Mouse (Mus musculus) hindbrain, postnatal 0 days (tissue): Measurements from ENCODE around the gene Ube2j1. TPM values are rescaled to one million over a fixed set of nuclear protein-coding genes. Genes with fewer than 3 reads are reported as not detected.

ENCODE experiments used
- ATAC-seq: fragments of 200-750 bp; cut with Nextera tagmentation; 2 replicates; pipeline ENCODE4 v1.8.0; 2017; ENCODE audit warnings: mild to moderate bottlenecking, moderate TSS enrichment, moderate library complexity
- DNase-seq: peaks from one replicate; pipeline ENCODE4 v3.0.0-alpha.2; 2015; ENCODE audit warnings: low spot score
- H3K27ac ChIP-seq: fragments of 300-500 bp; sonication (generic); 2 replicates; pipeline ENCODE4 v1.5.1; 2014; ENCODE audit warnings: mild to moderate bottlenecking
- H3K27me3 ChIP-seq: fragments of 300-500 bp; sonication (generic); 2 replicates; pipeline ENCODE4 v1.6.1; 2014; ENCODE audit warnings: low read length, mixed read lengths; ENCODE audit not compliant: insufficient read depth
- H3K36me3 ChIP-seq: fragments of 300-500 bp; sonication (generic); 2 replicates; pipeline ENCODE4 v1.6.1; 2014; ENCODE audit warnings: low read length, mixed read lengths; ENCODE audit not compliant: insufficient read depth
- H3K4me1 ChIP-seq: fragments of 300-500 bp; sonication (generic); 2 replicates; pipeline ENCODE4 v1.6.1; 2014; ENCODE audit warnings: antibody characterized with exemption, low read length, mixed read lengths; ENCODE audit not compliant: insufficient read depth
- H3K4me2 ChIP-seq: fragments of 300-500 bp; sonication (generic); 2 replicates; pipeline ENCODE4 v1.6.1; 2014; ENCODE audit warnings: low read depth, mild to moderate bottlenecking, low read length, moderate library complexity, mixed read lengths
- H3K4me3 ChIP-seq: fragments of 300-500 bp; sonication (generic); 2 replicates; pipeline ENCODE4 v1.5.1; 2014; ENCODE audit warnings: low read length
- H3K9ac ChIP-seq: fragments of 300-500 bp; sonication (generic); replicated peaks from 2 replicates; pipeline ENCODE4 v1.6.1; 2014; ENCODE audit warnings: mild to moderate bottlenecking, low read length, moderate library complexity, mixed read lengths
- H3K9me3 ChIP-seq: fragments of 300-500 bp; sonication (generic); 2 replicates; pipeline ENCODE4 v1.6.1; 2016; ENCODE audit warnings: low read length, mixed read lengths
- CTCF ChIP-seq: IDR thresholded peaks from 2 replicates; pipeline ENCODE4 v1.5.1; 2016; ENCODE audit warnings: antibody characterized with exemption, control low read depth, low read depth
- WGBS: fragments of 180-500 bp; shearing (Covaris S2); extraction: QIAGEN DNeasy Blood & Tissue Kit; methylation state at CpG from one replicate; pipeline ENCODE4 v1.1.7; 2014; 5-methylcytosine and 5-hydroxymethylcytosine counted together
- polyA plus RNA-seq: library from polyadenylated mRNA; unstranded; fragments of >200 nt; fragmentation: Nextera tagmentation; extraction: Ambion mirVana; gene quantifications from 2 replicates; pipeline ENCODE4 v1.2.1, GENCODE M21; 2015
- total RNA-seq: library from RNA; depleted of rRNA; stranded (reverse); fragments of >200 nt; gene quantifications from 2 replicates; pipeline ENCODE4 v1.2.3, GENCODE M21; 2014

The Ube2j1 gene
- total and polyA plus RNA-seq, 2 experiments from 2014 or later = 71.5 to 104 TPM

- Histone ChIP-seq H3K4me1 (peaks cover 8% of the 10 kb centered on the region), H3K4me2 (peak overlapping the region; percentile 55), H3K4me3 (peak overlapping the region; percentile 74), H3K36me3 (no peaks in the 10 kb centered on the region), H3K9ac (peak overlapping the region; percentile 89), H3K27me3 (no peaks in the 10 kb centered on the region), H3K27ac (peak overlapping the region; percentile 98; the same call in 1 of the 2 replicates), H3K9me3 (no peaks in the 10 kb centered on the region)
- TF ChIP-seq CTCF = no peak
- WGBS = 4% methylated on average over 4 of the region's 4 CpGs
- no peak for DNase-seq
- no peak for ATAC-seq
Observed at GRCm38 (mm10) chr4:33032045-33032444, 829 bp downstream of the Ube2j1 start.

GRCm38 (mm10) chr4:33033515-33033914, 2.3 kb downstream of the Ube2j1 start:
- Histone ChIP-seq H3K4me1 (peaks cover 8% of the 10 kb centered on the region), H3K9ac (no peak overlapping the region), H3K27ac (no peak overlapping the region), H3K4me3 (no peak overlapping the region), H3K27me3 (no peaks in the 10 kb centered on the region), H3K4me2 (no peak overlapping the region), H3K9me3 (no peaks in the 10 kb centered on the region), H3K36me3 (peaks cover 5% of the 10 kb centered on the region; the same call in 1 of the 2 replicates)
- WGBS = 89% methylated on average over 6 of the region's 6 CpGs
- DNase-seq = no peak
- no peak for ATAC-seq
- no peak for TF ChIP-seq CTCF

GRCm38 (mm10) chr4:33039826-33040225, 8.6 kb downstream of the Ube2j1 start:
- ATAC-seq = no peak
- Histone ChIP-seq H3K4me3 (no peak overlapping the region), H3K9ac (no peak overlapping the region), H3K4me1 (no peaks in the 10 kb centered on the region), H3K4me2 (no peak overlapping the region), H3K9me3 (no peaks in the 10 kb centered on the region), H3K27me3 (no peaks in the 10 kb centered on the region), H3K27ac (no peak overlapping the region), H3K36me3 (peaks cover 48% of the 10 kb centered on the region)
- WGBS = 88% methylated on average over 4 of the region's 4 CpGs
- no peak for DNase-seq
- TF ChIP-seq CTCF = no peak

- WGBS = 99% methylated on average over 11 of the region's 11 CpGs
- no peak overlapping the region for H3K9ac ChIP-seq
- H3K4me3 ChIP-seq = no peak overlapping the region
- no peaks in the 10 kb centered on the region for H3K4me1 ChIP-seq
- no peak for TF ChIP-seq CTCF
- no peaks in the 10 kb centered on the region for H3K27me3 ChIP-seq
- ATAC-seq (no peak), DNase-seq (no peak)
- peaks cover 53% of the 10 kb centered on the region for H3K36me3 ChIP-seq
- H3K4me2 ChIP-seq = no peak overlapping the region
- no peak overlapping the region for H3K27ac ChIP-seq
- no peaks in the 10 kb centered on the region for H3K9me3 ChIP-seq
Observed at GRCm38 (mm10) chr4:33049601-33050000, 18.4 kb downstream of the Ube2j1 start.

GRCm38 (mm10) chr4:33052055-33052454, 20.8 kb downstream of the Ube2j1 start:
- 95% methylated on average over 3 of the region's 3 CpGs for WGBS
- H3K36me3 ChIP-seq = peaks cover 31% of the 10 kb centered on the region
- H3K4me1 ChIP-seq = no peaks in the 10 kb centered on the region
- no peak for TF ChIP-seq CTCF
- H3K27ac ChIP-seq = no peak overlapping the region
- no peak overlapping the region for H3K4me2 ChIP-seq
- no peaks in the 10 kb centered on the region for H3K27me3 ChIP-seq
- DNase-seq (no peak), ATAC-seq (no peak)
- H3K4me3 ChIP-seq = no peak overlapping the region
- no peak overlapping the region for H3K9ac ChIP-seq
- no peaks in the 10 kb centered on the region for H3K9me3 ChIP-seq

- Histone ChIP-seq H3K27ac (no peak overlapping the region), H3K4me1 (no peaks in the 10 kb centered on the region), H3K4me3 (no peak overlapping the region), H3K36me3 (peaks cover 31% of the 10 kb centered on the region), H3K4me2 (no peak overlapping the region), H3K9me3 (no peaks in the 10 kb centered on the region), H3K27me3 (no peaks in the 10 kb centered on the region), H3K9ac (no peak overlapping the region)
- TF ChIP-seq CTCF = no peak
- no peak for DNase-seq
- ATAC-seq = no peak
- 91% methylated on average over 5 of the region's 5 CpGs for WGBS
Observed at GRCm38 (mm10) chr4:33052650-33053049, 21.4 kb downstream of the Ube2j1 start.

GRCm38 (mm10) chr4:33054426-33054825, 23.2 kb downstream of the Ube2j1 start:
- Histone ChIP-seq H3K4me2 (no peak overlapping the region), H3K36me3 (peaks cover 24% of the 10 kb centered on the region), H3K9ac (no peak overlapping the region), H3K27me3 (no peaks in the 10 kb centered on the region), H3K9me3 (no peaks in the 10 kb centered on the region), H3K27ac (no peak overlapping the region), H3K4me3 (no peak overlapping the region), H3K4me1 (no peaks in the 10 kb centered on the region)
- no peak for DNase-seq
- ATAC-seq = no peak
- TF ChIP-seq CTCF = no peak
